Mouse (Mus musculus) thymus, adult 2 months (tissue): Measurements from ENCODE around the gene Gstt4.

Experiments
- CTCF ChIP-seq: fragments of 200-500 bp; IDR thresholded peaks from 2 replicates; pipeline ENCODE4 v1.5.1; 2012; ENCODE audit warnings: mild to moderate bottlenecking, control low read depth, low read length, moderate library complexity, borderline replicate concordance; ENCODE audit not compliant: control insufficient read depth, poor library complexity, insufficient read depth; ENCODE audit errors: extremely low read depth
- POLR2A ChIP-seq: fragments of 200-500 bp; IDR thresholded peaks from 2 replicates; pipeline ENCODE4 v1.6.1; 2012; ENCODE audit warnings: mild to moderate bottlenecking, low read length, control low read depth, moderate library complexity; ENCODE audit not compliant: control insufficient read depth, poor library complexity, insufficient read depth; ENCODE audit errors: extremely low read depth

DNA sequence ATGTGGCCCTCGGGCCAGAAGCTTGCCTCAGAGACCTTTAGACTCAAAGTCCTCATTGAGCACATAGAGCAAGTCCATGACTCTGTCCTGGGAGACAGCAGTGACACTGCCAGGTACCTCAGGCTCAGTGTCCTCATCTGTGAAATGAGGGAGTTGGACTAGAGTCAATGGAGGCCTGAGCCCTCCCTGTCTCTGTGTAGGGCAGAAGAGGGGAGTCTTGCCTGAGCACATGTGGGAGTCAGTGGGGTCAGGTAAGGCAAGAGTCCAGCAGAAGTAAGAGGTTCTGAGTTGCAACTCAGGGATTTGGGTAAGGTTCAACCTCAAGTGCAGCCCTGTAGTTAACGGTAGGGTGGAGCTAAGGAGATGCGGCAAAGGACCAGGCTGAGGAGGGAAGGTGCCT is 34.6 kb upstream of the Gstt4 start:
- TF ChIP-seq CTCF: no peak
- no peak for TF ChIP-seq POLR2A
